Mouse (Mus musculus) heart, postnatal 10 days (tissue): ENCODE results near the gene Stom. TPM values are rescaled to one million over a fixed set of nuclear protein-coding genes. Genes with fewer than 3 reads are reported as not detected.

Source experiments
- DNase-seq, 2 experiments: peaks; one replicate each; pipeline ENCODE4 v3.0.0; 2021
- intact Hi-C: fragments of 180-260 bp; cut with DNase I; formaldehyde crosslinking; loops from one replicate; pipeline ENCODE4 v1.15.1; 2025
- total RNA-seq, 2 experiments: library from RNA; stranded (reverse); gene quantifications; 2 replicates each; pipeline ENCODE4 v1.2.3; 2021

Gene Stom
- total RNA-seq, 2 experiments from 2014 or later, result 56.2 to 61.7 TPM

- no peak for DNase-seq
- intact Hi-C loops, result no loop called here
Observed at GRCm38 (mm10) chr2:35278371-35279210, 58.2 kb downstream of the Stom start.

- intact Hi-C loops, result no loop called here
- peak; percentile 93 to 95 for DNase-seq
Observed at GRCm38 (mm10) chr2:35277686-35278085, 59.1 kb downstream of the Stom start.

- intact Hi-C loops, result no loop called here
- peak; percentile 63 to 71 for DNase-seq
Observed at GRCm38 (mm10) chr2:35273536-35273935, 63.2 kb downstream of the Stom start.

- no peak for DNase-seq
- intact Hi-C loops, result no loop called here
Observed at GRCm38 (mm10) chr2:35272881-35273280, 63.9 kb downstream of the Stom start.

GRCm38 (mm10) chr2:35271817-35272216, 65.0 kb downstream of the Stom start:
- peak; percentile 62 to 67 for DNase-seq
- intact Hi-C loops, result no loop called here

- intact Hi-C loops, result loop anchor here (1.0 kb wide), 1 partner anchor 56 kb away; no protein-coding TSS in a partner anchor
- peak; percentile 73 to 76 for DNase-seq
Observed at GRCm38 (mm10) chr2:35270531-35270984, 66.2 kb downstream of the Stom start.

- DNase-seq, result peak in 1 of 2 experiments; percentile 62
- intact Hi-C loops, result loop anchor here (1.0 to 10.0 kb wide), 2 partner anchors 55 to 225 kb away; no protein-coding TSS in a partner anchor
Observed at GRCm38 (mm10) chr2:35269716-35270260, 67.0 kb downstream of the Stom start.

GRCm38 (mm10) chr2:35269136-35269535, 67.6 kb downstream of the Stom start:
- DNase-seq, result no peak
- intact Hi-C loops, result loop anchor here (10.0 kb wide), 1 partner anchor 224 kb away; no protein-coding TSS in a partner anchor

GRCm38 (mm10) chr2:35267876-35268566, 68.8 kb downstream of the Stom start:
- no peak for DNase-seq
- intact Hi-C loops, result loop anchor here (10.0 kb wide), 1 partner anchor 223 kb away; no protein-coding TSS in a partner anchor

- intact Hi-C loops, result loop anchor here (10.0 kb wide), 1 partner anchor 223 kb away; no protein-coding TSS in a partner anchor
- DNase-seq, result no peak
Observed at GRCm38 (mm10) chr2:35267156-35267875, 69.5 kb downstream of the Stom start.

GRCm38 (mm10) chr2:35266251-35266905, 70.4 kb downstream of the Stom start:
- intact Hi-C loops, result loop anchor here (10.0 kb wide), 1 partner anchor 222 kb away; no protein-coding TSS in a partner anchor
- no peak for DNase-seq

- intact Hi-C loops, result loop anchor here (10.0 kb wide), 1 partner anchor 221 kb away; no protein-coding TSS in a partner anchor
- no peak for DNase-seq
Observed at GRCm38 (mm10) chr2:35265775-35266174, 71.0 kb downstream of the Stom start.

- intact Hi-C loops, result loop anchor here (10.0 kb wide), 1 partner anchor 220 kb away; no protein-coding TSS in a partner anchor
- peak; percentile 75 to 82 for DNase-seq
Observed at GRCm38 (mm10) chr2:35265296-35265695, 71.5 kb downstream of the Stom start.

- no peak for DNase-seq
- intact Hi-C loops, result loop anchor here (10.0 kb wide), 1 partner anchor 219 kb away; no protein-coding TSS in a partner anchor
Observed at GRCm38 (mm10) chr2:35264095-35264494, 72.7 kb downstream of the Stom start.

Other genes starting within 250 kb of the Stom start
- gene AI182371, start 235.4 kb downstream of the Stom start, total RNA-seq, result under 1 TPM in 1 of 2 experiments, not detected in 1; 0.52 TPM
- 10 to 100 TPM; 11.6 to 11.8 TPM for gene Cntrl, start 227.5 kb downstream of the Stom start, total RNA-seq
- gene Rab14, start 135.9 kb downstream of the Stom start, total RNA-seq, result 100 to 1,000 TPM; 154 to 160 TPM
- 100 to 1,000 TPM; 213 to 249 TPM for gene Gsn, start 80.6 kb downstream of the Stom start, total RNA-seq
- not detected for gene 4930568D16Rik, start 30.8 kb upstream of the Stom start, total RNA-seq
- gene 4930402F06Rik, start 60.2 kb upstream of the Stom start, total RNA-seq, result not detected
- gene Ggta1, start 126.3 kb upstream of the Stom start, total RNA-seq, result 10 to 100 TPM; 19.9 to 28.8 TPM
- 10 to 100 TPM; 55.7 to 64.7 TPM for gene Dab2ip, start 221.3 kb upstream of the Stom start, total RNA-seq